Mouse (Mus musculus) megakaryocyte, embryonic 14.5 days (primary cell): ENCODE data around the gene En2.

ENCODE experiments used
- FLI1 ChIP-seq: IDR thresholded peaks from 2 replicates; pipeline ENCODE4 v1.6.1; 2012; ENCODE audit warnings: low read length, inconsistent platforms, mixed read lengths
- GATA1 ChIP-seq: IDR thresholded peaks from 3 replicates; pipeline ENCODE4 v1.6.1; 2012; ENCODE audit warnings: mixed read lengths, low read length, inconsistent platforms, borderline replicate concordance

- TF ChIP-seq FLI1 (no peak), GATA1 (no peak)
Observed at GRCm38 (mm10) chr5:28206448-28206847, 41.0 kb downstream of the En2 start.
